Mouse (Mus musculus) embryonic facial prominence, embryonic 14.5 days (tissue): ENCODE results near the gene Ankfn1. TPM values are rescaled to one million over a fixed set of nuclear protein-coding genes. Genes with fewer than 3 reads are reported as not detected.

ENCODE experiments used
- ATAC-seq: fragments of 200-750 bp; cut with Nextera tagmentation; 2 replicates; pipeline ENCODE4 v1.8.0; 2017; ENCODE audit warnings: low read depth, moderate number of reproducible peaks, moderate TSS enrichment
- DNase-seq: peaks from one replicate; pipeline ENCODE4 v3.0.0-alpha.2; 2015; ENCODE audit warnings: low spot score
- H3K27ac ChIP-seq: fragments of 300-500 bp; sonication (generic); replicated peaks from 2 replicates; pipeline ENCODE4 v1.5.1; 2014; ENCODE audit warnings: low read depth, mild to moderate bottlenecking, low read length, moderate library complexity
- H3K27me3 ChIP-seq: fragments of 300-500 bp; sonication (generic); replicated peaks from 2 replicates; pipeline ENCODE4 v1.6.1; 2014; ENCODE audit warnings: low read length; ENCODE audit not compliant: control insufficient read depth, insufficient read depth
- H3K36me3 ChIP-seq: fragments of 300-500 bp; sonication (generic); 2 replicates; pipeline ENCODE4 v1.6.1; 2014; ENCODE audit warnings: low read length, mixed read lengths; ENCODE audit not compliant: control insufficient read depth, insufficient read depth
- H3K4me1 ChIP-seq: fragments of 300-500 bp; sonication (generic); 2 replicates; pipeline ENCODE4 v1.6.1; 2014; ENCODE audit warnings: antibody characterized with exemption, low read length; ENCODE audit not compliant: control insufficient read depth, insufficient read depth
- H3K4me2 ChIP-seq: fragments of 300-500 bp; sonication (generic); 2 replicates; pipeline ENCODE4 v1.6.1; 2014; ENCODE audit warnings: low read depth, mild to moderate bottlenecking, low read length, moderate library complexity, mixed read lengths
- H3K4me3 ChIP-seq: fragments of 300-500 bp; sonication (generic); 2 replicates; pipeline ENCODE4 v1.5.1; 2014; ENCODE audit warnings: low read depth, mild to moderate bottlenecking, low read length
- H3K9ac ChIP-seq: fragments of 300-500 bp; sonication (generic); 2 replicates; pipeline ENCODE4 v1.6.1; 2014; ENCODE audit warnings: low read depth, mild to moderate bottlenecking, low read length, moderate library complexity, mixed read lengths
- H3K9me3 ChIP-seq: fragments of 300-500 bp; sonication (generic); 2 replicates; pipeline ENCODE4 v1.6.1; 2016; ENCODE audit warnings: low read length; ENCODE audit not compliant: control insufficient read depth
- WGBS: fragments of 180-500 bp; shearing (Covaris S2); extraction: QIAGEN DNeasy Blood & Tissue Kit; methylation state at CpG from one replicate; pipeline ENCODE4 v1.1.7; 2014; 5-methylcytosine and 5-hydroxymethylcytosine counted together
- polyA plus RNA-seq: library from polyadenylated mRNA; unstranded; fragments of >200 nt; fragmentation: Nextera tagmentation; extraction: Ambion mirVana; gene quantifications from 2 replicates; pipeline ENCODE4 v1.2.1, GENCODE M21; 2014

The Ankfn1 gene
- polyA plus RNA-seq, 1 experiment from 2014 or later, result 2.0 TPM

DNA sequence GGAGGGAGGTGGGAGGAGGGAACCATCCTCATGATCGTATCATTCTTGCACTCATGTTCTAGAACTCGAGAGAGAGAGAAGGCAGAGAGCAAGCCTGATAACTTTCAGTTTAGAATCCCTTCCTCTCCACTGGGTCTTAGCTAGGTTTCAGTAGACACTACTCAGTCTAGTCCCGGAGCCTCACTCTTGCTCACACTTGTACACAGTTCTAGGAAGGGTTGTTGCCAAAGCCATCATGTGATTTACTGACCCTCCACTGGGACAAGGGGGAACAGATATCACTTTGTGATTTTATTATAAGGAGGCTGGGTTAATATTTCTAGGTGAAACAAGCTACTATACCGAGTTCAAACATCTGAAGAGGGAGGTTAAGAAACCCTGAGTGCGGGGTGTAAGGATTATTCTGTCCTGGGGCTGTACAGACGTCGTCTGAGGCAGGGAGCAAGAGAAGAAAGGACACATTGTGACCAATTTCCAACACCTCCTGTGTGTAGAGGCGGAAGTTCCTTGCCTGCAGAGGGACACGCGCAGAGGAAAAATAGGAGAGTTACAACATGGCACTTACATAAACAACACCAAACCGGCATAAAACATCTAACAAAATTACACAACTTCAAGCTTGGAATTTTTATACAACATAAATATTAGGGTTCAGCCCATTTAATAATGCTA lies 356.6 kb downstream of the Ankfn1 start:
- 57% methylated on average over 11 of the region's 11 CpGs for WGBS
- Histone ChIP-seq H3K36me3 (no peaks in the 10 kb centered on the region), H3K27me3 (no peaks in the 10 kb centered on the region), H3K9ac (no peak overlapping the region), H3K4me3 (no peak overlapping the region), H3K4me2 (no peak overlapping the region), H3K27ac (no peak overlapping the region), H3K9me3 (no peaks in the 10 kb centered on the region), H3K4me1 (peaks cover 6% of the 10 kb centered on the region; the same call in 1 of the 2 replicates)
- ATAC-seq (no peak), DNase-seq (no peak)

DNA sequence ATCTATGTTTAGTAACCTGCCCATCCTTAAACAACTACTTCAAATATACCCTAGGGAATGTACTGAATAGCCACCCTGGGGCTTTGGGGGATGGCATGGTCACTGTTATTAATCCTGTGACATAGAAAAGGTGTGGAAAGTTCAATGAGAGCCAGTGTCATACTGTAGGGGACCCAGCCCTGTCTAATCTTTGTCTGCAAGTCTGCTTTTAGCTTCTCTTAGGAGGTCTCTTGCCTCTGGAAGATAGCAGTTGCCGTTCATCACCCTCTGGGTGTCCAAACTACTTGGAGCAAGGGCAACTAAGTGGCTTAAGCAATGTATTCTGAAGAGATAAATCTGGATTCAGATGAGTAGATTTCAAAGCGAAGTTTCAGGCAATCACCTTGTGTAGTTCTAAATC lies 357.6 kb downstream of the Ankfn1 start:
- no peak for DNase-seq
- Histone ChIP-seq H3K27ac (no peak overlapping the region), H3K4me1 (peaks cover 6% of the 10 kb centered on the region; the same call in 1 of the 2 replicates), H3K9ac (no peak overlapping the region), H3K9me3 (no peaks in the 10 kb centered on the region), H3K36me3 (no peaks in the 10 kb centered on the region), H3K4me2 (no peak overlapping the region), H3K27me3 (no peaks in the 10 kb centered on the region), H3K4me3 (no peak overlapping the region)
- WGBS, result 91% methylated on average over 2 of the region's 2 CpGs
- ATAC-seq, result no peak

DNA sequence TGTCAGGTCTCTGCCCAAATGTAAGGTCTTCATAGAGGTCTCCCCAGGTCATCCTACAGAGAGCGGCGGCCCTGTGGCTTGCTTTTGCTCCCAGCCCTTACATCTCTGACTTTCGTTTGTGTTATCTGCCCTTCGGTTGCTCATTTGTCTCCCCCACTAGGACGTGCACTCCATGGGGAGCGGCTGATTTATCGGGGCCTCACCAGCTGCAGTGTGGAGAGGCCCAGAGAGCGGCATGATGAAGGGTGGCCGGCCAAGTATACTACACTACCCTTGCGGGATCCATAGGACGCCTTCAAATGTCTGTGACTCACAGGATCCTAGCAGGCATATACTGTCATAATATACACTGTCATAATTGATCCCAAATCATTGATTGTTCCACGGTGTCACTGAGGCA lies 358.8 kb downstream of the Ankfn1 start:
- peaks cover 6% of the 10 kb centered on the region; the same call in 1 of the 2 replicates for H3K4me1 ChIP-seq
- H3K27ac ChIP-seq, result no peak overlapping the region
- no peak overlapping the region for H3K9ac ChIP-seq
- no peak overlapping the region for H3K4me2 ChIP-seq
- no peak overlapping the region for H3K4me3 ChIP-seq
- no peak for ATAC-seq
- DNase-seq, result no peak
- no peaks in the 10 kb centered on the region for H3K27me3 ChIP-seq
- no peaks in the 10 kb centered on the region for H3K9me3 ChIP-seq
- WGBS, result 83% methylated on average over 12 of the region's 12 CpGs
- no peaks in the 10 kb centered on the region for H3K36me3 ChIP-seq

DNA sequence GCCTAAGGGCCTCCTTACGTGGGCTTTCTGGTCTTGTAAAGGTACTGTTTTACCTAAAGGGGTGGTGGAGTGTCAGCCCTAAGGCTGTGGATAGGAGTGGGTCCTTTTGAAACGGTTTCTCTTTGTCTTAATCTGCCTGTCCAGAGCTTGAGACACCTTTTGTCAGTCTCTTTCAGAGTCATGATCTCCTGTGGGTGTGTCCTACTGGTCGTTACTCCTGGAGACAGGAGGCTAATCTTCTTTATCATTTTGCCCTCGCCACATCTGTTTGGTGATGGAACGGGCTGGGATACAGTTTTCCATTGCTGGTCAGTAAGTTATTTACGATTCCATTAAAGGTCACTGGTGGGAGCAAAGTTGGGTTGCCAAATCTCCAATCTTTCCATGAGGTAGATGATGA lies 360.7 kb downstream of the Ankfn1 start:
- no peaks in the 10 kb centered on the region for H3K9me3 ChIP-seq
- H3K9ac ChIP-seq, result no peak overlapping the region
- no peak for DNase-seq
- peaks cover 6% of the 10 kb centered on the region; the same call in 1 of the 2 replicates for H3K4me1 ChIP-seq
- no peaks in the 10 kb centered on the region for H3K27me3 ChIP-seq
- no peak overlapping the region for H3K27ac ChIP-seq
- no peak overlapping the region for H3K4me2 ChIP-seq
- H3K4me3 ChIP-seq, result no peak overlapping the region
- H3K36me3 ChIP-seq, result no peaks in the 10 kb centered on the region
- 77% methylated on average over 6 of the region's 6 CpGs for WGBS
- ATAC-seq, result no peak

DNA sequence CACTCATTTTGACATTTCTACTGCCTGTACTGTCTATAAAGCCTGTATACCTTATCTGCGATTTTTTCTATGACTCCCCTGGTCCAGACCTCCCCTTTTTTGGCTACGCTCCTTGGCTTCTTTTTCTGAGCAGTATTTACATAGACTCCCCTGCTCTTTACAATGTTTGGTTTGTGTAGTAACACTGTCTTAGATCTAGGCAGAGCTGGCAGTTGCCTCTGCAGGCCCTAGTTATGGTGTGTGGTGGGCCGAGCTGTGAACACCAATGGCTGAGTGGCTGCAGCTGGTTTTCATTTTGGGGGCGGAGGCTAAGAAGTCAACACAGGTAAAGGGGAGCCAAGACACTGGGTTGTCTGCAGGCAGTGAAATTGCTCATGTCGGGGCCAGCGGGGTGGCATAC lies 368.7 kb downstream of the Ankfn1 start:
- Histone ChIP-seq H3K4me1 (no peaks in the 10 kb centered on the region; the same call in 1 of the 2 replicates), H3K27me3 (no peaks in the 10 kb centered on the region), H3K9ac (no peak overlapping the region), H3K27ac (peak overlapping the region; percentile 10; the same call in 1 of the 2 replicates), H3K36me3 (no peaks in the 10 kb centered on the region), H3K4me2 (no peak overlapping the region), H3K4me3 (no peak overlapping the region), H3K9me3 (no peaks in the 10 kb centered on the region)
- DNase-seq (peak; percentile 62), ATAC-seq (peak; percentile 65; the same call in 1 of the 2 replicates)
- WGBS, result 55% methylated on average over 6 of the region's 6 CpGs

DNA sequence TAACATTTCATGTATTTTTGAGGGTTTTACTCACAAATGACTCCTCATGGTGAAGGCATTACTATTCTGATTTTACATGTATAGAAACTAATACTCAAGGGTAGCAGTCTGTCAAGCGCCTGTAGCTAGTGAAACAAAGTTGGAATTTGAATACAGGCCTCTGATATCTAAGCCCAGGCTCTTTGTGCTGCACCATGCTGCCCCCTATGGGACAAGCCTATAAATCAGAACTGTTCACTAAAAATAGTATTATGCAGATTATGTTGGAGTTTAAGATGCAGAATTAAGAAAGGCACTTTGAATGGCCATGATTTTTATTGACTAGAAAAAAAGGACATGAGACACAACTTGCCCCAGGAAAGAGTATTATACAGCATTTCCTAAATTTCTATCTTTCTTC lies 373.0 kb downstream of the Ankfn1 start:
- Histone ChIP-seq H3K4me3 (no peak overlapping the region), H3K36me3 (no peaks in the 10 kb centered on the region), H3K9me3 (no peaks in the 10 kb centered on the region), H3K9ac (no peak overlapping the region), H3K4me1 (no peaks in the 10 kb centered on the region; the same call in 1 of the 2 replicates), H3K27ac (no peak overlapping the region), H3K4me2 (no peak overlapping the region), H3K27me3 (no peaks in the 10 kb centered on the region)
- DNase-seq, result no peak
- WGBS, result 98% methylated on average over 1 of the region's 1 CpGs
- ATAC-seq, result no peak

DNA sequence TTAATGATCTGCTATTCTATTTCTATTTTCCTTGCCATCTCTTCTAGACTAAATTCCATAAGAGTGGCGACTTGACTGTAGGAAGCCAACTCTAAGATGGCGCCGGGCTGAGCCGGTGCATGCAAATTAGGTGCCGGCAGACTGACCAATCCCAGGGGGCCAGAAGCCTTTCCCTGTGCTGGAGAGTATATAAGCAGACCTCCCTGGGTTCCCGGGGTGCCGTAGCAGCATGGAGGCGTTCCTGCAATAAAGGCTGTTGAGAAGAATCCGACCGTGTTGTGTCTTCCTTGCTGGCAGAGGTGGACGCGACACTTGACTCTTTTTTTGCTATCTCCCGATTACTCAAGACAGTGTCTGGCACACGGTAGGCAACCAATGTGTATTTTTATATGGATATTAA lies 374.0 kb downstream of the Ankfn1 start:
- Histone ChIP-seq H3K4me2 (no peak overlapping the region), H3K9me3 (no peaks in the 10 kb centered on the region), H3K36me3 (no peaks in the 10 kb centered on the region), H3K4me1 (no peaks in the 10 kb centered on the region), H3K9ac (no peak overlapping the region), H3K27me3 (no peaks in the 10 kb centered on the region), H3K4me3 (no peak overlapping the region), H3K27ac (no peak overlapping the region)
- ATAC-seq (no peak), DNase-seq (no peak)
- WGBS, result 95% methylated on average over 14 of the region's 14 CpGs

DNA sequence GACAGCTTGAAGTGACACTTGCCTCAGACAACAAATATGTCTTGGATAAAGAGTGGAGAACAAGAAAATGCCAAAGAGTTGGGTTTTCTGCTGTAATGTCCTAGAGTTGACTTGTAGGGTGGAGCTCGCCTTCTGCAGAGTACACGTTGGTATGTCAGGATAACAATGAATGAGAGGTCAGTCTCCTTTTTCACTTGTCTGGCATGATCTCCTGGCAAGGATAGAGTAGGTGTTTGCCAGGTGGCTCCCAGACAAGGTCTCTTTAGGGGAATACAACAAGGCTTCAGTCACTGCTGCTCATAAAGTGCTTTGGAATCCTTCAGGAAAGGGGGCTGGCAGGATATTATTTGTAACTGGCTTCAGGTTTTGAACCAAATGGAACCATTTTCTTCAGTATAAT lies 388.6 kb downstream of the Ankfn1 start:
- ATAC-seq, result no peak
- Histone ChIP-seq H3K4me2 (no peak overlapping the region), H3K27ac (no peak overlapping the region), H3K9me3 (no peaks in the 10 kb centered on the region), H3K4me1 (no peaks in the 10 kb centered on the region), H3K4me3 (no peak overlapping the region), H3K9ac (no peak overlapping the region), H3K36me3 (no peaks in the 10 kb centered on the region), H3K27me3 (no peaks in the 10 kb centered on the region)
- 64% methylated on average over 2 of the region's 2 CpGs for WGBS
- DNase-seq, result no peak

DNA sequence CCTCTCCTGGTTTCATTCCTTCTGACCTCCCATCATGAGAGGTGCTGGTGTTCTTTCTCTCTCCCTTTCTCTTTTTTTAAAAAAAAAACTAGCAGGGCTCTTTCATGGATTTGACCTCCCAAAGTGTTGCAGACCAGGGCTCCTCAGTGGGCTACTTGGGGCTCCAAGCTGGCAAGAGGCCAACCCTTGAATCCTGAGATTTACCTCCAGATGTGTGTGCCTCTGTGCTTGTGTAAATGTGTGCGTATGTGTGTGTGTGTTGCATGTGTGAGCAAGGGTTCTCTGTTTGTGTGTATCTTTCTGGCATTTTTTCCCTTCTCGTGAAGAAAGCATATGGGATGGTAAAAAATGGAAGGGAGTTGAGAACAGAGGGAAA lies 394.8 kb downstream of the Ankfn1 start:
- Histone ChIP-seq H3K9me3 (no peaks in the 10 kb centered on the region), H3K27ac (peak overlapping the region; percentile 72), H3K4me3 (no peak overlapping the region), H3K4me1 (peaks cover 14% of the 10 kb centered on the region), H3K4me2 (0 out of 2 replicates have a peak overlapping the region, but pooled peaks have one; percentile 7), H3K9ac (no peak overlapping the region), H3K27me3 (no peaks in the 10 kb centered on the region), H3K36me3 (no peaks in the 10 kb centered on the region)
- WGBS, result 48% methylated on average over 2 of the region's 2 CpGs
- DNase-seq, result peak; percentile 27
- no peak for ATAC-seq
